Mouse (Mus musculus): ENCODE measurements around the gene Ddn.

- TF ChIP-seq POLR2A (IDR thresholded peaks at IDR 0.05; ENCODE audit: low read depth, low read length) (no peak), CTCF (IDR thresholded peaks at IDR 0.05; ENCODE audit: extremely low read depth, insufficient read length, insufficient replicate concordance, low read depth, low read length) (no peak)
Observed at GRCm38 (mm10) chr15:98796803-98797595, 12.3 kb downstream of the Ddn start.
